Mouse (Mus musculus): ENCODE results near the gene Mov10.

DNA sequence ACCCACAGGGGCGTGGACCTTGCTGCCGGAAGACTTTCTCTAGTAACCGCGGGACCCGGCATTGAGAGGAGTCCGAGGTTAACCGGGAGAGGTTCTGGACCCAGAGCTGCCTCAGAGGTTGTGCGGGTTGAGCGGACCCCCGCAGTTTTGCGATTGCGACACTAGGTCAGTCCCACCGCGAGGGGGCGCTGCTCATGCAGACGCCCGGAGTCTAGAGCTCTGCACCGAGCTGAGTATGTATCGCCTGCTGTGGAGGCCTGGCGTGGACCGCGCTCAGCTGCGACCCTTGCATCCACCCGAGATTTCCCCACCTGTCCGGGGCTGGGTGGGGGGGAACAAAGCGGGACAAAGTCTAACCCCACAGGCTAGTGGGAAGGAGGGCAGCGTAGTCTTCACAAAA is 60.0 kb downstream of the Mov10 start:
- TF ChIP-seq CTCF (IDR thresholded peaks at IDR 0.05; ENCODE audit: low read depth) (peak; percentile 94), EP300 (IDR thresholded peaks at IDR 0.05; ENCODE audit: low read depth) (no peak)
